Mouse (Mus musculus) lung, postnatal 36 days (tissue): ENCODE data around the gene Vgll4.

Source experiments
- DNase-seq: peaks from one replicate; pipeline ENCODE4 v3.0.0; 2022; ENCODE audit warnings: mixed read lengths

Vgll4 gene

GRCm38 (mm10) chr6:114936297-114936940 lies 33.4 kb downstream of the Vgll4 start:
- no peak for DNase-seq

GRCm38 (mm10) chr6:114935362-114935761 lies 34.4 kb downstream of the Vgll4 start:
- no peak for DNase-seq

GRCm38 (mm10) chr6:114934045-114934444 lies 35.7 kb downstream of the Vgll4 start:
- DNase-seq = no peak

- no peak for DNase-seq
Measured at GRCm38 (mm10) chr6:114932991-114933392, 36.8 kb downstream of the Vgll4 start.

GRCm38 (mm10) chr6:114932116-114932500 lies 37.7 kb downstream of the Vgll4 start:
- DNase-seq = no peak

- DNase-seq = peak; percentile 31
Measured at GRCm38 (mm10) chr6:114931212-114932115, 38.3 kb downstream of the Vgll4 start.

GRCm38 (mm10) chr6:114930646-114931045 lies 39.1 kb downstream of the Vgll4 start:
- no peak for DNase-seq

- DNase-seq = peak; percentile 90
Measured at GRCm38 (mm10) chr6:114930038-114930591, 39.7 kb downstream of the Vgll4 start.

- DNase-seq = peak; percentile 64
Measured at GRCm38 (mm10) chr6:114929346-114929745, 40.4 kb downstream of the Vgll4 start.

GRCm38 (mm10) chr6:114928462-114928861 lies 41.3 kb downstream of the Vgll4 start:
- DNase-seq = peak; percentile 82

- DNase-seq = no peak
Measured at GRCm38 (mm10) chr6:114927400-114927799, 42.4 kb downstream of the Vgll4 start.

- peak; percentile 81 for DNase-seq
Measured at GRCm38 (mm10) chr6:114926369-114927157, 43.2 kb downstream of the Vgll4 start.

GRCm38 (mm10) chr6:114925196-114925595 lies 44.6 kb downstream of the Vgll4 start:
- no peak for DNase-seq

- peak; percentile 71 for DNase-seq
Measured at GRCm38 (mm10) chr6:114922355-114923096, 47.3 kb downstream of the Vgll4 start.

GRCm38 (mm10) chr6:114921632-114922354 lies 48.0 kb downstream of the Vgll4 start:
- DNase-seq = peak; percentile 95

GRCm38 (mm10) chr6:114920523-114921445 lies 49.0 kb downstream of the Vgll4 start:
- peak; percentile 75 for DNase-seq

GRCm38 (mm10) chr6:114919670-114920313 lies 50.0 kb downstream of the Vgll4 start:
- DNase-seq = peak; percentile 61

- no peak for DNase-seq
Measured at GRCm38 (mm10) chr6:114918994-114919393, 50.8 kb downstream of the Vgll4 start.

GRCm38 (mm10) chr6:114917770-114918635 lies 51.8 kb downstream of the Vgll4 start:
- DNase-seq = peak; percentile 84
